Mouse (Mus musculus): ENCODE measurements at regions not wholly inside any gene's neighbourhood (a gene's known extent, or its start where the extent isn't known, plus 50 kb on each side); places are given as distances from the start of the nearest gene placed in this dataset.

DNA sequence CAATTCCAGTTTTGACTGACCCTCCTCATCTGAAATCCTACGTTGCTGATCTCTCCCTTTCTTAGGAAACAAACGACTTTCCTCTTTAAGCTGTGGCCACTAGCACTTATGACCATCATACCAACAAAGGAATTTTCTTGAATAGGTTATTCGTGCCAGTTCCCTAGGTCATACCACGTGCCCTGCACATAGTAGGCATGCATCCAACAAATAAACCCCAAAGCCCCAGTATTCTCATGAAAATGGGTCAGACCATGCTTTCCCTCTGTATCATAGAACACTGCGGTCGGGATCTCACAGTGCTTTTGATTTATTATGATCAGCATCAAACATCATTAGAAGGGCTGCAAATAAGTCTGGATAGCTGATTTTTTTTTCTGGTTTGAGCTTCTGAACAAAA, 139.4 kb downstream of the Emp1 start:
- H3K9me3 ChIP-seq (ENCODE audit: control insufficient read depth, low read length), result no peaks in the 10 kb centered on the region
- H3K27me3 ChIP-seq (ENCODE audit: control insufficient read depth, insufficient read depth, low read length), result no peaks in the 10 kb centered on the region
- no peak overlapping the region for H3K9ac ChIP-seq (ENCODE audit: low read length)
- H3K4me3 ChIP-seq (ENCODE audit: low read depth, low read length), result no peak overlapping the region
- DNase-seq (ENCODE audit: low spot score), result no peak
- no peak for ATAC-seq (ENCODE audit: insufficient read depth, low FRiP score, low TSS enrichment)
- WGBS, result 88% methylated on average over 6 of the region's 6 CpGs
- no peaks in the 10 kb centered on the region for H3K36me3 ChIP-seq (ENCODE audit: control insufficient read depth, insufficient read depth, low read length)
- no peak overlapping the region for H3K27ac ChIP-seq (ENCODE audit: low read depth, low read length)
- no peak overlapping the region for H3K4me2 ChIP-seq (ENCODE audit: low read depth)
- no peaks in the 10 kb centered on the region for H3K4me1 ChIP-seq (ENCODE audit: control insufficient read depth, insufficient read depth, low read length)

DNA sequence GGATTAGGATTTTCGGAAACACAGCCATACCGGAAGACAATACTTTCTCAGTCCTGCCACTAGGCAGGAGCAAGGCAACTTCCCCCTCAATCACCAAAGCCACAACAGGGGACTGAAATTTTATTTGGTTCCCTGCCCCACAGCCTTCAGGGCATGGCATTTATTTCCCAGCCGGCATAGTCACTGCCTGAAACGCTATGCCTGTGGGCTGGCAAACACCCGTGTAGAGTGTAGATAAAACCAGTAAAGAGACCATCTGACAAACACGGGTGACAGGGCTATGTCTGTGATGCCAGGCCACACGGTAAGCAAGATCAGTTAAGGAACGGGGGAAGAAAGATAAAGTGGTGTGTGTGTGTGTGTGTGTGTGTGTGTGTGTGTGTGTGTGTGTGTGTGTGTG, 140.1 kb downstream of the Emp1 start:
- Histone ChIP-seq H3K27ac (ENCODE audit: low read depth, low read length) (no peak overlapping the region), H3K4me2 (ENCODE audit: low read depth) (no peak overlapping the region), H3K9me3 (ENCODE audit: control insufficient read depth, low read length) (no peaks in the 10 kb centered on the region), H3K4me1 (ENCODE audit: control insufficient read depth, insufficient read depth, low read length) (no peaks in the 10 kb centered on the region), H3K27me3 (ENCODE audit: control insufficient read depth, insufficient read depth, low read length) (no peaks in the 10 kb centered on the region), H3K9ac (ENCODE audit: low read length) (no peak overlapping the region), H3K36me3 (ENCODE audit: control insufficient read depth, insufficient read depth, low read length) (no peaks in the 10 kb centered on the region), H3K4me3 (ENCODE audit: low read depth, low read length) (no peak overlapping the region)
- ATAC-seq (ENCODE audit: insufficient read depth, low FRiP score, low TSS enrichment) (no peak), DNase-seq (ENCODE audit: low spot score) (no peak)
- 84% methylated on average over 8 of the region's 8 CpGs for WGBS

DNA sequence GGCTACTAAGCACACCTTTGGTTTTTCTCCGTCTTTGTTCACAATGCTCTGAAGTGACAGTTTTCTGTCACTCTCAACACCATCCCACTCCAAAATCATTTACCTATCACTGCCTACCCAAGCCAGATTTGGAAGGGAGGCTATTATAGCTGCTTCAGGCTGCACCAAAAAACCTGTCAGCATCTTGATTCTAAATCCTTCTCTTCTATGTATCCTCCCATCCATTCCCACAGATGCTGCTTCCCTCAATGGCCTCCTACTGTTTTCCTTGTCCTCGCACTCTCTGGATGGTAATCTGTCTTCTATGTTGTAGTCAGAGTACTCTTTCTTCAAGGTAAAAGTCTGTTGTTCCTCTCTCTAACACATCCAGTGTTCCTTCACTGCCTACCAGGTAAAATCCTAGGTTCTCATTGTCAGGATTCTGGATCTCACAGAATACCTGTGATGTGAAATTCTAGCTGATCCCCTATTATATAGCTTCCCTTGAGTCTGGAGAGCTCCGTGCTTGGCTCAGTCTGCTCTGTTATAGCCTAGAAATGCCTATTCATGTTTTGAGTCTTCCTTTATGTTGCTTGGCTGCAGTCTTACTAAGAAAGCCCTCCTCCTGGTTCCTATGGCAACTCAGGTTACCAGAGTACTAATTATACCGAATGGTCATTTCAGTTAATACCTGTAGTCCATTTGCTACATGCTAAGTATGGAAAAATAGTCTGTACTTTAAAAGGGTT, 156.5 kb downstream of the Emp1 start:
- H3K27ac ChIP-seq (ENCODE audit: low read depth, low read length), result no peak overlapping the region
- ATAC-seq (ENCODE audit: insufficient read depth, low FRiP score, low TSS enrichment), result no peak
- WGBS, result 67% methylated on average over 4 of the region's 4 CpGs
- H3K4me2 ChIP-seq (ENCODE audit: low read depth), result no peak overlapping the region
- H3K36me3 ChIP-seq (ENCODE audit: control insufficient read depth, insufficient read depth, low read length), result no peaks in the 10 kb centered on the region
- no peak overlapping the region for H3K9ac ChIP-seq (ENCODE audit: low read length)
- no peaks in the 10 kb centered on the region for H3K4me1 ChIP-seq (ENCODE audit: control insufficient read depth, insufficient read depth, low read length)
- no peak for DNase-seq (ENCODE audit: low spot score)
- no peaks in the 10 kb centered on the region for H3K9me3 ChIP-seq (ENCODE audit: control insufficient read depth, low read length)
- H3K4me3 ChIP-seq (ENCODE audit: low read depth, low read length), result no peak overlapping the region
- no peaks in the 10 kb centered on the region for H3K27me3 ChIP-seq (ENCODE audit: control insufficient read depth, insufficient read depth, low read length)

DNA sequence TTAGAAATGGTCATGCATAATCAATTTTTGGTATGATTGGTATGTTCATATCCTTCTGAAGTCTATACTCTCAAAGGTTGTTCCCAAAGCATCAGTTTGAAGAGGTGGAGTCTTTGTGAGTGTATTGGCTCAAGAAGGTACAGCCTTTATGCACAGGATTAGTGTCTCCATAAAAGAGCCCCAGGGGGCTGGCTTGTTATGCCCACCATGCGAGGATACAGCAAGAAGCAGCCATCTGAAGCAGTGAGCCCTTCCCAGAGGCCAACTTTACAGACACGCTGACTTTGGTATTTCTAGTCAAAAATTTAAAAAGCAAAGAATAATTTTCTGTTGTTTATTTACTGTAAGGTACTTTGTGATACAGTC, 157.1 kb downstream of the Emp1 start:
- Histone ChIP-seq H3K4me3 (ENCODE audit: low read depth, low read length) (no peak overlapping the region), H3K9ac (ENCODE audit: low read length) (no peak overlapping the region), H3K9me3 (ENCODE audit: control insufficient read depth, low read length) (no peaks in the 10 kb centered on the region), H3K27me3 (ENCODE audit: control insufficient read depth, insufficient read depth, low read length) (no peaks in the 10 kb centered on the region), H3K36me3 (ENCODE audit: control insufficient read depth, insufficient read depth, low read length) (no peaks in the 10 kb centered on the region), H3K4me1 (ENCODE audit: control insufficient read depth, insufficient read depth, low read length) (no peaks in the 10 kb centered on the region), H3K27ac (ENCODE audit: low read depth, low read length) (no peak overlapping the region), H3K4me2 (ENCODE audit: low read depth) (no peak overlapping the region)
- no peak for ATAC-seq (ENCODE audit: insufficient read depth, low FRiP score, low TSS enrichment)
- 48% methylated on average over 2 of the region's 2 CpGs for WGBS
- no peak for DNase-seq (ENCODE audit: low spot score)

DNA sequence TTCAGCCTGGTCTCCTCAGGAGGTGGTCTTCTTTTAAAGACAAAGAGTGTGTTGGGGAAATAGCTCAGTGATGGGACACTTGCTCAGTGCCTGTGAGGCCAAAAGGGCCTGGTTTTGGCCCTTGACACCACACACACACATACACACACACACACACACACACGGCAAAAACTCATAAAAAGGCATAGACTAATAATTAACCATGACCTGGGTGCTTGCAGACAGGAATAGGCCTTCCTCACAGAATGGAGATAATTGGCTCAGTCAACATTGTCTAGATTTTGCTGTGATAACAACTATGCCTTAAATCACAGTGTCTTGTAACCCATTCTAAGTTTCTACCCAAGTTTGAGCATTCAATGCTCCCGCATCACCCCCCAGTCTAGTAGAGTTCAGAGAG, 158.5 kb downstream of the Emp1 start:
- Histone ChIP-seq H3K27me3 (ENCODE audit: control insufficient read depth, insufficient read depth, low read length) (no peaks in the 10 kb centered on the region), H3K9me3 (ENCODE audit: control insufficient read depth, low read length) (no peaks in the 10 kb centered on the region), H3K4me2 (ENCODE audit: low read depth) (no peak overlapping the region), H3K9ac (ENCODE audit: low read length) (no peak overlapping the region), H3K36me3 (ENCODE audit: control insufficient read depth, insufficient read depth, low read length) (no peaks in the 10 kb centered on the region), H3K27ac (ENCODE audit: low read depth, low read length) (no peak overlapping the region), H3K4me3 (ENCODE audit: low read depth, low read length) (no peak overlapping the region), H3K4me1 (ENCODE audit: control insufficient read depth, insufficient read depth, low read length) (no peaks in the 10 kb centered on the region)
- ATAC-seq (ENCODE audit: insufficient read depth, low FRiP score, low TSS enrichment) (no peak), DNase-seq (ENCODE audit: low spot score) (no peak)
- WGBS, result 65% methylated on average over 2 of the region's 2 CpGs

DNA sequence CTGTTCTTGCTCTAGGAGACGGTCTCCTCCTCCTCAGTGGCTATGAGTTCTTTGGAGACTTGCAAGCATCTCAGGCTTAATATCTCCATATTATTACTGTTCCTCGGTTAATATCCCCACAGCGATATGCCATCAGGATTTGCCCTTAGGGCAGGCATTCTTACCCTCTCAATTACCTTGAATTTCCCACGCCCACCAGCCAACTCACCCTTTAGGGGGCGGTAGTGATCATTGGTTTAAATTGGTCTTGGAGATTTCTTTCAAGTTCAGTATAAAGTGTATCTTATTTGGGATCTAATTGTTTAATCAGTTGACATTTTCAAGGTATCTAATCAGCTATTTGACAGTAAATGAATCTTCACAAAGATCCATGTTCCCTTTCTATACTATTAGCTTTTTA, 162.5 kb downstream of the Emp1 start:
- 77% methylated on average over 5 of the region's 5 CpGs for WGBS
- Histone ChIP-seq H3K27me3 (ENCODE audit: control insufficient read depth, insufficient read depth, low read length) (no peaks in the 10 kb centered on the region), H3K36me3 (ENCODE audit: control insufficient read depth, insufficient read depth, low read length) (no peaks in the 10 kb centered on the region), H3K4me3 (ENCODE audit: low read depth, low read length) (no peak overlapping the region), H3K4me1 (ENCODE audit: control insufficient read depth, insufficient read depth, low read length) (no peaks in the 10 kb centered on the region), H3K9me3 (ENCODE audit: control insufficient read depth, low read length) (no peaks in the 10 kb centered on the region), H3K9ac (ENCODE audit: low read length) (no peak overlapping the region), H3K4me2 (ENCODE audit: low read depth) (no peak overlapping the region), H3K27ac (ENCODE audit: low read depth, low read length) (no peak overlapping the region)
- no peak for DNase-seq (ENCODE audit: low spot score)
- ATAC-seq (ENCODE audit: insufficient read depth, low FRiP score, low TSS enrichment), result no peak

DNA sequence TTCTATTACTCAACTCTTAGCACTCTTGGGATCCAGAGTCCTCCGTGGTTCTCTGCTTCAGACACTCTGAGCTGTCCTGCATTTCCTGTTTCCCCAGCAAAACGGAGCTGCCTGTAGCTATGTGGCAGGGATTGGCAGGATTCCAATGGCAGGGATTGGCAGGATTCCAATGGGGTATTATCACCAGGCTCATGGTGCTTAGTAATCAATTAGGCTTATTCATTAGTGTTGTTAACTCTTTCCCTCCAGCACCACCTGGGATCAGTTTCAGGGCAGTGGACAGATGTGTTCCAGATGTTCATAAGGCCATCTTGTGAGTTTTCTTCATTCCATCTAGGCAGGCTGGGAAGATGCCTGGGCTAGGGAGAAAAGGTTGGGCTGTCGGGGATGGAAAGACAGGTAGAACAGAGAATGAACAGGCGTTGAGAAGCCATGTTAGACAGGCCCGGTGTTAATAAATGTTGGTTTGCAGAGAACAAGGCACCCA, 163.5 kb downstream of the Emp1 start:
- no peaks in the 10 kb centered on the region for H3K27me3 ChIP-seq (ENCODE audit: control insufficient read depth, insufficient read depth, low read length)
- no peak overlapping the region for H3K9ac ChIP-seq (ENCODE audit: low read length)
- H3K4me1 ChIP-seq (ENCODE audit: control insufficient read depth, insufficient read depth, low read length), result no peaks in the 10 kb centered on the region
- no peaks in the 10 kb centered on the region for H3K9me3 ChIP-seq (ENCODE audit: control insufficient read depth, low read length)
- ATAC-seq (ENCODE audit: insufficient read depth, low FRiP score, low TSS enrichment), result peak; percentile 72
- DNase-seq (ENCODE audit: low spot score), result peak; percentile 50
- no peak overlapping the region for H3K4me3 ChIP-seq (ENCODE audit: low read depth, low read length)
- no peak overlapping the region for H3K4me2 ChIP-seq (ENCODE audit: low read depth)
- WGBS, result 56% methylated on average over 5 of the region's 5 CpGs
- H3K36me3 ChIP-seq (ENCODE audit: control insufficient read depth, insufficient read depth, low read length), result no peaks in the 10 kb centered on the region
- no peak overlapping the region for H3K27ac ChIP-seq (ENCODE audit: low read depth, low read length)

DNA sequence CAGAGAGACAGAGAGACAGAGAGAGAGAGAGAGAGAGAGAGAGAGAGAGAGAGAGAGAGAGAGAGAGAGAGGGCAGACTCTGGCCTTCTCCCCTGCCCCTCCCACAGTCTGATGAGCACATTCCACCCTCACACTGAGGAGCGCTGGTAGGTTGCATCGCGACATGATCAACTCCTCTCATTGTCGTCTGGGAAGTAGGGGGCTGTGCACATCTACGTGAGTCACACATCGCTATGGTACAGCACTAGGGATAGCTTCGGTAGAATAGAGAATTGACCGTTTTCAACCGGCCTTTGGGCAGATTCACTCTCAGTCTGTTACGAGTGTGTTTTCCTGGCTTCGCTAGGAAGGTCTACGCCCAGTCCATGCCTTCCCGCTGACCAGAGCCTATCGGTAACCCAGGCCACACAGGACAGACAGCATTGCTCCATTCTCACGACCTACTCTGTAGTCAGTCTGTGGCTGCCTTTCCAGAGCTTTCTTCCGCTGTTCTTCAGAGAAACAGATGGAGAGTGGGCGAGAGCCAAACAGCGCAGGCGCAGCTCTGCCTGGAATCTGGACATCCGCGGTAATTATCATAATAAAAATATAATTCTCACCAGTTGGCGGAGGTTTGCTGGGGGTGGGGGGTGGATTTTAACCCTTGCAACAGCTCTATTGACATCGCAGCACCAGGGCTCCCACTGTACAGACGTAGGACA, 164.3 kb downstream of the Emp1 start:
- Histone ChIP-seq H3K4me1 (ENCODE audit: control insufficient read depth, insufficient read depth, low read length) (no peaks in the 10 kb centered on the region), H3K4me2 (ENCODE audit: low read depth) (no peak overlapping the region), H3K36me3 (ENCODE audit: control insufficient read depth, insufficient read depth, low read length) (no peaks in the 10 kb centered on the region), H3K9me3 (ENCODE audit: control insufficient read depth, low read length) (no peaks in the 10 kb centered on the region), H3K27ac (ENCODE audit: low read depth, low read length) (no peak overlapping the region), H3K4me3 (ENCODE audit: low read depth, low read length) (no peak overlapping the region), H3K9ac (ENCODE audit: low read length) (no peak overlapping the region), H3K27me3 (ENCODE audit: control insufficient read depth, insufficient read depth, low read length) (no peaks in the 10 kb centered on the region)
- ATAC-seq (ENCODE audit: insufficient read depth, low FRiP score, low TSS enrichment) (0 out of 2 replicates have a peak, but pooled peaks have one; percentile 25), DNase-seq (ENCODE audit: low spot score) (no peak)
- 86% methylated on average over 24 of the region's 24 CpGs for WGBS

DNA sequence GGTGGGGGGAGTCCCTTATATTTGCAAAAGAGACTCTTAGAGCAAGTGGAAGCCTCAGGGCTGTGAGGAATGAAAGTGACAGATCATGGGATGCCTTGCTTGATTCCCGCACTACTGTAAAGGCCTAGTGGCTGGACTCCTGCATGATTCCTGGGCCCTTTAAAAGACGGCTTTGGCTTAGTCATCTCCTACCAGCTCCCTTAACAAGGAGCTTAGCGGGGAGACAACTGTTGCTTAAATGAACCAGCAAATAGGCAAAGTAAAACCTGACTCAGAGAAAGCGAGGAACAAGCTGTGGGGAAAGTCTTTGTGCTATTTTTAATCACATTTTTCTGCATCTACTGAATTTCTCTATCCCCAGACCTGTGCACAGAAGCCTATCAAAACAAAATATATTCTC, 165.5 kb downstream of the Emp1 start:
- Histone ChIP-seq H3K4me1 (ENCODE audit: control insufficient read depth, insufficient read depth, low read length) (no peaks in the 10 kb centered on the region), H3K36me3 (ENCODE audit: control insufficient read depth, insufficient read depth, low read length) (no peaks in the 10 kb centered on the region), H3K9ac (ENCODE audit: low read length) (no peak overlapping the region), H3K27ac (ENCODE audit: low read depth, low read length) (no peak overlapping the region), H3K27me3 (ENCODE audit: control insufficient read depth, insufficient read depth, low read length) (no peaks in the 10 kb centered on the region), H3K9me3 (ENCODE audit: control insufficient read depth, low read length) (no peaks in the 10 kb centered on the region), H3K4me3 (ENCODE audit: low read depth, low read length) (no peak overlapping the region), H3K4me2 (ENCODE audit: low read depth) (no peak overlapping the region)
- WGBS, result 81% methylated on average over 4 of the region's 4 CpGs
- no peak for ATAC-seq (ENCODE audit: insufficient read depth, low FRiP score, low TSS enrichment)
- DNase-seq (ENCODE audit: low spot score), result no peak
